Mouse (Mus musculus) gastrocnemius, postnatal 4 days (tissue): Measurements from ENCODE around the gene Gm10719. TPM values are rescaled to one million over a fixed set of nuclear protein-coding genes. Genes with fewer than 3 reads are reported as not detected.
"Not testable (repeated sequence)": the region's sequence is repeated elsewhere in the genome, so short reads cannot be mapped to it uniquely, and the experiment has no call there.

ENCODE experiments used
- DNase-seq, 2 experiments: peaks; one replicate each; pipeline ENCODE4 v3.0.0; 2021 to 2022; ENCODE audit warnings: low spot score in 2 of 2, mixed read lengths in 2 of 2
- long read RNA-seq, 2 experiments: library from polyadenylated mRNA; stranded (forward); transcript quantifications; one replicate each; pipeline ENCODE4 v2.0.0; 2021
- total RNA-seq, 2 experiments: library from RNA; stranded (reverse); gene quantifications; 2 replicates each; pipeline ENCODE4 v1.2.3; 2021

Gm10719 gene
- 1 to 10 TPM in 1 of 2 experiments, under 1 TPM in 1; 0.93 to 1.1 TPM for total RNA-seq
- long read RNA-seq, experiment 1 = 0 reads
- long read RNA-seq, experiment 2 = 0 reads

- not testable (repeated sequence) for DNase-seq
These were observed at the start of gene Gm10719 for GRCm38 (mm10) chr9:3017108-3017507. Gene Gm10719, plus strand, starts transcription at chr9:3017408.

DNA sequence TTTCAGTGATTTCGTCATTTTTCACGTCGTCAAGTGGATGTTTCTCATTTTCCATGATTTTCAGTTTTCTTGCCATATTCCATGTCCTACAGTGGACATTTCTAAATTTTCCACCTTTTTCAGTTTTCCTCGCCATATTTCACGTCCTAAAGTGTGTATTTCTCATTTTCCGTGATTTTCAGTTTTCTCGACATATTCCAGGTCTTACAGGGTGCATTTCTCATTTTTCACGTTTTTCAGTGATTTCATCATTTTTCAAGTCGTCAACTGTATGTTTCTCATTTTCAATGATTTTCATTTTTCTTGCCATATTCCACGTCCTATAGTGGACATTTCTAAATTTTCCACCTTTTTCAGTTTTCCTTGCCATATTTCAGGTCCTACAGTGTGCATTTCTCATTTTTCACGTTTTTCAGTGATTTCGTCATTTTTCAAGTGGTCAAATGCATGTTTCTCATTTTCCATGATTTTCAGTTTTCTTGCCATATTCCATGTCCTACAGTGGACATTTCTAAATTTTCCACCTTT lies 16.7 kb upstream of the Gm10719 start, which contains the start of gene Gm10722:
TSS of gene Gm10722 (plus strand) at position 478 of the 528 bp plus-strand sequence.
- DNase-seq = peak in 1 of 2 experiments; percentile 47

GRCm38 (mm10) chr9:3001006-3001405 lies 16.2 kb upstream of the Gm10719 start:
- DNase-seq = peak in 1 of 2 experiments; percentile 7

DNA sequence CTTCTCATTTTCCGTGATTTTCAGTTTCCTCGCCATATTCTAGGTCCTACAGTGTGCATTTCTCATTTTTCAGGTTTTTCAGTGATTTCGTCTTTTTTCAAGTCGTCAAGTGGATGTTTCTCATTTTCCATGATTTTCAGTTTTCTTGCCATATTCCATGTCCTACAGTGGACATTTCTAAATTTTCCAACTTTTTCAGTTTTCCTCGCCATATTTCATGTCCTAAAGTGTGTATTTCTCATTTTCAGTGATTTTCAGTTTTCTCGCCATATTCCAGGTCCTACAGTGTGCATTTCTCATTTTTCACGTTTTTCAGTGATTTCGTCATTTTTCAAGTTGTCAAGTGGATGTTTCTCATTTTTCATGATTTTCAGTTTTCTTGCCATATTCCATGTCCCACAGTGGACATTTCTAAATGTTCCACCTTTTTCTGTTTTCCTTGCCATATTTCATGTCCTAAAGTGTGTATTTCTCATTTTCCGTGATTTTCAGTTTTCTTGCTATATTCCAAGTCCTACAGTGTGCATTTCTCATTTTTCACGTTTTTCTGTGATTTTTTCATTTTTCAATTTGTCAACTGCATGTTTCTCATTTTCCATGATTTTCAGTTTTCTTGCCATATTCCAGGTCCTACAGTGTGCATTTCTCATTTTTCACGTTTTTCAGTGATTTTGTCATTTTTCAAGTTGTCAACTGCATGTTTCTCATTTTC lies 15.1 kb upstream of the Gm10719 start:
- peak; percentile 100 for DNase-seq

- peak; percentile 15 to 60 for DNase-seq
These were observed 14.3 kb upstream of the Gm10719 start, which contains the start of gene Gm11168 for GRCm38 (mm10) chr9:3002794-3003396. Gene Gm11168, plus strand, starts transcription at chr9:3003346.

- DNase-seq = not testable (repeated sequence)
These were observed 11.0 kb upstream of the Gm10719 start for GRCm38 (mm10) chr9:3006179-3006578.

- not testable (repeated sequence) for DNase-seq
These were observed 10.6 kb upstream of the Gm10719 start for GRCm38 (mm10) chr9:3006636-3007035.

GRCm38 (mm10) chr9:3007272-3007671 lies 9.9 kb upstream of the Gm10719 start:
- peak in 1 of 2 experiments; percentile 38 for DNase-seq

DNA sequence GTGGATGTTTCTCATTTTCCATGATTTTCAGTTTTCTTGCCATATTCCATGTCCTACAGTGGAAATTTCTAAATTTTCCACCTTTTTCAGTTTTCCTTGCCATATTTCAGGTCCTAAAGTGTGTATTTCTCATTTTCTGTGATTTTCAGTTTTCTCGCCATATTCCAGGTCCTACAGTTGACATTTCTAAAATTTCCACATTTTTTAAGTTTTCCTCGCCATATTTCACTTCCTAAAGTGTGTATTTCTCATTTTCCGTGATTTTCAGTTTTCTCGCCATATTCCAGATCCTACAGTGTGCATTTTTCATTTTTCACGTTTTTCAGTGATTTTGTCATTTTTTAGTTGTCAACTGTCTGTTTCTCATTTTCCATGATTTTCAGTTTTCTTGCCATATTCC lies 7.9 kb upstream of the Gm10719 start:
- DNase-seq = not testable (repeated sequence)

DNA sequence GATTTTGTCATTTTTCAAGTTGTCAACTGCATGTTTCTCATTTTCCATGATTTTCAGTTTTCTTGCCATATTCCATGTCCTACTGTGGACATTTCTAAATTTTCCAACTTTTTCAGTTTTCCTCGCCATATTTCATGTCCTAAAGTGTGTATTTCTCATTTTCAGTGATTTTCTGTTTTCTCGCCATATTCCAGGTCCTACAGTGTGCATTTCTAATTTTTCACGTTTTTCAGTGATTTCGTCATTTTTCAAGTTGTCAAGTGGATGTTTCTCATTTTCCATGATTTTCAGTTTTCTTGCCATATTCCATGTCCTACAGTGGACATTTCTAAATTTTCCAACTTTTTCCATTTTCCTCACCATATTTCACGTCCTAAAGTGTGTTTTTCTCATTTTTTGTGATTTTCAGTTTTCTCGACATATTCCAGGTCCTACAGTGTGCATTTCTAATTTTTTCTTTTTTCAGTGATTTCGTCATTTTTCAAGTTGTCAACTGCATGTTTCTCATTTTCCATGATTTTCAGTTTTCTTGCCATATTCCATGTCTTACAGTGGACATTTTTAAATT lies 5.1 kb upstream of the Gm10719 start:
- DNase-seq = not testable (repeated sequence)

DNA sequence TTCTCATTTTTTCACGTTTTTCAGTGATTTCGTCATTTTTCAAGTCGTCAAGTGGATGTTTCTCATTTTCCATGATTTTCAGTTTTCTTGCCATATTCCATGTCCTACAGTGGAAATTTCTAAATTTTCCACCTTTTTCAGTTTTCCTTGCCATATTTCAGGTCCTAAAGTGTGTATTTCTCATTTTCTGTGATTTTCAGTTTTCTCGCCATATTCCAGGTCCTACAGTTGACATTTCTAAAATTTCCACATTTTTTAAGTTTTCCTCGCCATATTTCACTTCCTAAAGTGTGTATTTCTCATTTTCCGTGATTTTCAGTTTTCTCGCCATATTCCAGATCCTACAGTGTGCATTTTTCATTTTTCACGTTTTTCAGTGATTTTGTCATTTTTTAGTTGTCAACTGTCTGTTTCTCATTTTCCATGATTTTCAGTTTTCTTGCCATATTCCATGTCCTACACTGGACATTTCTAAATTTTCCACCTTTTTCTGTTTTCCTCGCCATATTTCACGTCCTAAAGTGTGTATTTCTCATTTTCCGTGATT lies 4.4 kb upstream of the Gm10719 start, which contains the start of gene Gm10721:
TSS of gene Gm10721 (plus strand) at position 408 of the 547 bp plus-strand sequence.
- not testable (repeated sequence) for DNase-seq

GRCm38 (mm10) chr9:3015354-3015753 lies 1.9 kb upstream of the Gm10719 start, which contains the start of gene Gm10720:
Gene Gm10720, plus strand, starts transcription at chr9:3015654.
- not testable (repeated sequence) for DNase-seq

DNA sequence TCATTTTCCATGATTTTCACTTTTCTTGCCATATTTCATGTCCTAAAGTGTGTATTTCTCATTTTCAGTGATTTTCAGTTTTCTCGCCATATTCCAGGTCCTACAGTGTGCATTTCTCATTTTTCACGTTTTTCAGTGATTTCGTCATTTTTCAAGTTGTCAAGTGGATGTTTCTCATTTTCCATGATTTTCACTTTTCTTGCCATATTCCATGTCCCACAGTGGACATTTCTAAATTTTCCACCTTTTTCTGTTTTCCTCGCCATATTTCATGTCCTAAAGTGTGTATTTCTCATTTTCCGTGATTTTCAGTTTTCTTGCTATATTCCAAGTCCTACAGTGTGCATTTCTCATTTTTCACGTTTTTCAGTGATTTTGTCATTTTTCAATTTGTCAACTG lies 1.3 kb upstream of the Gm10719 start:
- DNase-seq = peak; percentile 10 to 55

DNA sequence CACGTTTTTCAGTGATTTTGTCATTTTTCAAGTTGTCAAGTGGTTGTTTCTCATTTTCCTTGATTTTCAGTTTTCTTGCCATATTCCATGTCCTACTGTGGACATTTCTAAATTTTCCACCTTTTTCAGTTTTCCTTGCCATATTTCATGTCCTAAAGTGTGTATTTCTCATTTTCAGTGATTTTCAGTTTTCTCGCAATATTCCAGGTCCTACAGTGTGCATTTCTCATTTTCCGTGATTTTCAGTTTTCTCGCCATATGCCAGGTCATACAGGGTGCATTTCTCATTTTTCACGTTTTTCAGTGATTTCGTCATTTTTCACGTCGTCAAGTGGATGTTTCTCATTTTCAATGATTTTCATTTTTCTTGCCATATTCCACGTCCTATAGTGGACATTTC lies 1.7 kb downstream of the Gm10719 start:
- peak; percentile 100 for DNase-seq

GRCm38 (mm10) chr9:3019835-3020727 lies 2.9 kb downstream of the Gm10719 start:
- DNase-seq = peak; percentile 82 to 100

- DNase-seq = not testable (repeated sequence)
These were observed 5.3 kb downstream of the Gm10719 start for GRCm38 (mm10) chr9:3022316-3023008.

DNA sequence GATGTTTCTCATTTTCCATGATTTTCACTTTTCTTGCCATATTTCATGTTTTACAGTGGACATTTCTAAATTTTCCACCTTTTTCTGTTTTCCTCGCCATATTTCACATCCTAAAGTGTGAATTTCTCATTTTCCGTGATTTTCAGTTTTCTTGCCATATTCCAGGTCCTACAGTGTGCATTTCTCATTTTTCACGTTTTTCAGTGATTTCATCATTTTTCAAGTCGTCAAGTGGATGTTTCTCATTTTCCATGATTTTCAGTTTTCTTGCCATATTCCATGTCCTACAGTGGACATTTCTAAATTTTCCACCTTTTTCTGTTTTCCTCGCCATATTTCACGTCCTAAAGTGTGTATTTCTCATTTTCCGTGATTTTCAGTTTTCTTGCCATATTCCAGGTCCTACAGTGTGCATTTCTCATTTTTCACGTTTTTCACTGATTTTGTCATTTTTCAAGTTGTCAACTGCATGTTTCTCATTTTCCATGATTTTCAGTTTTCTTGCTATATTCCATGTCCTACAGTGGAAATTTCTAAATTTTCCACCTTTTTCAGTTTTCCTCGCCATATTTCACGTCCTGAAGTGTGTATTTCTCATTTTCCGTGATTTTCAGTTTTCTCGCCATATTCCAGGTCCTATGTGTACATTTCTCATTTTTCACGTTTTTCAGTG lies 6.2 kb downstream of the Gm10719 start, which contains the start of gene Gm10718:
TSS of gene Gm10718 (plus strand) at position 236 of the 673 bp plus-strand sequence.
- DNase-seq = peak; percentile 23 to 55

- DNase-seq = not testable (repeated sequence)
These were observed 6.9 kb downstream of the Gm10719 start for GRCm38 (mm10) chr9:3023985-3024648.
